Mouse (Mus musculus) embryo, embryonic 11 days (tissue): ENCODE measurements at regions not wholly inside any gene's neighbourhood (a gene's known extent, or its start where the extent isn't known, plus 50 kb on each side); places are given as distances from the start of the nearest gene placed in this dataset.
A peak's percentile ranks its signal among the peaks of the same experiment; 100 is the strongest.
"Not testable (repeated sequence)": the region's sequence is repeated elsewhere in the genome, so short reads cannot be mapped to it uniquely, and the experiment has no call there.

Experiments
- DNase-seq: peaks from one replicate; pipeline ENCODE4 v3.0.0-alpha.2; 2015

- DNase-seq, result no peak
Measured at GRCm38 (mm10) chr5:91892338-91892737, 70.5 kb downstream of the Rchy1 start.

- no peak for DNase-seq
Measured at GRCm38 (mm10) chr5:91881771-91882170, 81.1 kb downstream of the Rchy1 start.

- no peak for DNase-seq
Measured at GRCm38 (mm10) chr5:91880231-91880630, 82.6 kb downstream of the Rchy1 start.

- DNase-seq, result no peak
Measured at GRCm38 (mm10) chr5:91878627-91879026, 84.2 kb downstream of the Rchy1 start.

- DNase-seq, result peak; percentile 9
Measured at GRCm38 (mm10) chr5:91876682-91877031, 86.2 kb downstream of the Rchy1 start.

GRCm38 (mm10) chr5:91875875-91876681 is 86.8 kb downstream of the Rchy1 start:
- DNase-seq, result peak; percentile 24

- DNase-seq, result no peak
Measured at GRCm38 (mm10) chr5:91872816-91873215, 90.1 kb downstream of the Rchy1 start.

- no peak for DNase-seq
Measured at GRCm38 (mm10) chr5:91869791-91870190, 93.1 kb downstream of the Rchy1 start.

GRCm38 (mm10) chr5:91866184-91866583 is 96.7 kb downstream of the Rchy1 start:
- DNase-seq, result no peak

GRCm38 (mm10) chr5:91865365-91865764 is 97.5 kb downstream of the Rchy1 start:
- DNase-seq, result no peak

GRCm38 (mm10) chr5:91862843-91863242 is 100.0 kb downstream of the Rchy1 start:
- DNase-seq, result no peak

GRCm38 (mm10) chr5:91862243-91862642 is 100.6 kb downstream of the Rchy1 start:
- no peak for DNase-seq

GRCm38 (mm10) chr5:91861440-91862187 is 101.3 kb downstream of the Rchy1 start:
- DNase-seq, result peak; percentile 49

GRCm38 (mm10) chr5:91860489-91860888 is 102.4 kb downstream of the Rchy1 start:
- DNase-seq, result no peak

- no peak for DNase-seq
Measured at GRCm38 (mm10) chr5:91852330-91852729, 110.5 kb downstream of the Rchy1 start.

GRCm38 (mm10) chr5:91850862-91851569 is 111.9 kb downstream of the Rchy1 start:
- DNase-seq, result not testable (repeated sequence)

GRCm38 (mm10) chr5:91850440-91850839 is 112.4 kb downstream of the Rchy1 start:
- no peak for DNase-seq

GRCm38 (mm10) chr5:91849533-91849932 is 113.3 kb downstream of the Rchy1 start:
- DNase-seq, result no peak

GRCm38 (mm10) chr5:91849114-91849513 is 113.8 kb downstream of the Rchy1 start:
- DNase-seq, result no peak

GRCm38 (mm10) chr5:91848528-91848927 is 114.3 kb downstream of the Rchy1 start:
- DNase-seq, result no peak

- DNase-seq, result peak; percentile 20
Measured at GRCm38 (mm10) chr5:91843044-91843443, 119.8 kb downstream of the Rchy1 start.

- DNase-seq, result no peak
Measured at GRCm38 (mm10) chr5:91841066-91841465, 121.8 kb downstream of the Rchy1 start.

- DNase-seq, result no peak
Measured at GRCm38 (mm10) chr5:91828481-91828880, 134.4 kb downstream of the Rchy1 start.

- no peak for DNase-seq
Measured at GRCm38 (mm10) chr5:91826636-91827035, 136.2 kb downstream of the Rchy1 start.
